Mouse (Mus musculus): ENCODE results near the gene Haspin. TPM values are rescaled to one million over a fixed set of nuclear protein-coding genes. Genes with fewer than 3 reads are reported as not detected.
A peak's percentile ranks its signal among the peaks of the same experiment; 100 is the strongest.

The Haspin gene
- total RNA-seq, 2 experiments from 2014 or later, result 0.21 to 0.25 TPM

DNA sequence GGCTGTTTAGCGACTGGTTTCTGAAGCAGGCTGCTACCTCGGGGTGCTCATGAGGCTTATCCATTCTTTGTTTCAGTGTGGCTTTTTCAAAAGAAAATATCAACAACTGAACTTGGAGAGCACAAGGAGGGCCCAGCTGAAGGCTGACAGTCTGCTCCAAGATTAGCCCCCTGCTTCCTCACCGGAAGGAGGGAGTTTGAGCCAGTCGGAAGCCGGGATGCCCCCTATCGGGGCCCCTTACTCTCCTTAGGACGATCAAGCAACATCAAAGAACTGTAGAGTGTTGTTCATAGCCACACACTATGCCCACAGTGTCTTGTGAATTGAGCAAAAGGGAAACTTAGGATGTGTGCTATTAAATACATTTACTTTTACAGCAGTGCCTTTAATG is 8.9 kb upstream of the Haspin start:
- DNase-seq (ENCODE audit: low spot score in 2 of 2), result no peak
- intact Hi-C loops (cut with DNase I), result no loop called here

DNA sequence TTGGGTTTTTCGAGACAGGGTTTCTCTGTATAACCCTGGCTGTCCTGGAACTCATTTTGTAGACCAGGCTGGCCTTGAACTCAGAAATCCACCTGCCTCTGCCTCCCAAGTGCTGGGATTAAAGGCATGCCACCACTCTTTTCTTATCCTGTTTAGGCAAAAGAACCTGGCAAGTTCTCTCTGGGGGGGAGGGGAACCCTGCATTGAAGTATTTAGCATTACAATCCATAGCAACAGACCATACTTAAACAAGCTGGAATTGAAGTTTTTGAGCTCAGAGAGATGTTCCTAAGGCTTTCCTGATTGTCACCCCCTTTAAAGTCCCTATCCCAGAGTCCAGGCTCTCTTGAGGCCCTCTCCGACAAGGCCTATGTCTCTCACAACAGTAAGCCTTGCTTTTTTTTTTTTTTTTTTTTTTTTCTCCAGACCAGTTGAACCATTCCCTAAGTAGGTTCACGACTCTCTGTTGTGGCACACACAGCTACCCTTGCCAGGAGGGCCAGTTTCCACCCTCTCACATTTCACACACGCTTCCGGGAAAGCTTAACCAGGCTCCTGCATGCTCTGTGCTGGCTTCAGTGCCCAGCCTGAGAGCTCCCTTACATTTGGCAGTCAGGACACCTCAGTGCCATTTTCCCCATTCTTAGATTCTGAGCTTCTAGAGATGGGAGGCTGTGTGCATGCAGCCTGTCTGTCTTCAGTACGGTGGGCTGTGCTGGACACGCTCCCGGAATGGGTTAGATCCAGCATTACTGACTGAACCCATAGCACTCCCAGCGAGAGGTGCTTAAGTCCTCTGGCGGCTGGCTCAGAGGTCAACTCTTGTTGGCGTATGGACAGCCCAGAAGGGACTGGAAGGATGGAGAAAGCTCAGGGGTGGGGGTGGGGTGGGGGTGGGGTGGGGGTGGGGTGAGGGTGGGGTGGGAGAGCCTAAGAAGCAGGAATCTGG is 8.2 kb upstream of the Haspin start:
- intact Hi-C loops (cut with DNase I), result no loop called here
- DNase-seq (ENCODE audit: low spot score in 2 of 2), result no peak

GRCm38 (mm10) chr11:73144261-73144681 is 6.2 kb upstream of the Haspin start:
- no peak for DNase-seq (ENCODE audit: low spot score in 2 of 2)
- intact Hi-C loops (cut with DNase I), result no loop called here

- intact Hi-C loops (cut with DNase I), result loop anchor here (5.0 kb wide), 1 partner anchor 145 kb away; no protein-coding TSS in a partner anchor
- no peak for DNase-seq (ENCODE audit: low spot score in 2 of 2)
Measured at GRCm38 (mm10) chr11:73137116-73137515, 978 bp downstream of the Haspin start.

- intact Hi-C loops (cut with DNase I), result loop anchor here (5.0 kb wide), 1 partner anchor 146 kb away; no protein-coding TSS in a partner anchor
Measured at GRCm38 (mm10) chr11:73136587-73136986, 1.5 kb downstream of the Haspin start.

GRCm38 (mm10) chr11:73134222-73134621 is 3.9 kb downstream of the Haspin start:
- intact Hi-C loops (cut with DNase I), result no loop called here
- DNase-seq (ENCODE audit: low spot score in 2 of 2), result no peak

More at GRCm38 (mm10) chr11:73136587-73136986, 1.5 kb downstream of the Haspin start:
- DNase-seq (ENCODE audit: low spot score in 2 of 2), result no peak

GRCm38 (mm10) chr11:73132999-73133398 is 5.1 kb downstream of the Haspin start:
- intact Hi-C loops (cut with DNase I), result no loop called here
- DNase-seq (ENCODE audit: low spot score in 2 of 2), result no peak

DNA sequence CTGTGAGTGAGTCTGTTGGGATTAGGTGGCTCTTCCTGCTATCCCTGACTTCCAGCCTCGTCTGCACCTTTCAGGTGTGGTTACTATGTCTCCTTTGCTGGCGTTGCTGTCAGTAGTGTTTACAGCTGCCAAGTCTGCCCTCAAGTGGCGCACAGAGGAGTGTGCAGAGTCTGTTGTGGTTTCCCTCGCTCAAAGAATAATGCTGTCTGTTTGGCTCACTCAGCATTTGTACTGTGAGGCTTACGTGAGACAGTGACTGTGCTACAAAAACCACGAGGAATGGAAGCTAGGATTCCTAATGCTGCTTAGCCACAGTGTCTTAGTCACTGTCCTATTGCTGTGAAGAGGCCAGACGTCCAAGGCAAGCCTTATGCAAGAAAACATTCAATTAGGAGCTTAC is 7.1 kb downstream of the Haspin start:
- DNase-seq (ENCODE audit: low spot score in 2 of 2), result peak; percentile 18 to 28
- intact Hi-C loops (cut with DNase I), result no loop called here

- intact Hi-C loops (cut with DNase I), result no loop called here
- DNase-seq (ENCODE audit: low spot score in 2 of 2), result no peak
Measured at GRCm38 (mm10) chr11:73126495-73126894, 11.6 kb downstream of the Haspin start.

DNA sequence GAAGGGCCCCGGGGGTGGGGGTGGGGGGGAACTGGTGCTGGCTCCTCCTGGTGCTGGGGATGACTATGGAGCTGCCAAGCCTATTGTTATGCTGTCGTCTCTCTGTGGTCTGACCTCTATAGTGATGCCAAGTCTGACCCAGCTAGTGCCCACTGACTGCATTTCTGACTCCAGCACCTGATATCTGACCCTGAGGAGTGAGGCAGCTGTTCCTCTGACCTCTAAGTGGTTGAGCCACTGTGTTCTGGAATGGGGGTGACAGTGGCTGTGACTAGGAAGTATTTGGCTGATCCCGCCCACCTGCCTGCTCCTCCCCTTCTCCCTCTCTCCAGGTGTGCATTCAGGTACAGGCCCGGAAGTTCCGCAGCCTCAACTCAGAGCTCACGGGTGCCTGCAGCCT is 26.7 kb downstream of the Haspin start:
- DNase-seq (ENCODE audit: low spot score in 2 of 2), result no peak
- intact Hi-C loops (cut with DNase I), result no loop called here

- intact Hi-C loops (cut with DNase I), result no loop called here
- DNase-seq (ENCODE audit: low spot score in 2 of 2), result no peak
Measured at GRCm38 (mm10) chr11:73109941-73110340, 28.2 kb downstream of the Haspin start.

DNA sequence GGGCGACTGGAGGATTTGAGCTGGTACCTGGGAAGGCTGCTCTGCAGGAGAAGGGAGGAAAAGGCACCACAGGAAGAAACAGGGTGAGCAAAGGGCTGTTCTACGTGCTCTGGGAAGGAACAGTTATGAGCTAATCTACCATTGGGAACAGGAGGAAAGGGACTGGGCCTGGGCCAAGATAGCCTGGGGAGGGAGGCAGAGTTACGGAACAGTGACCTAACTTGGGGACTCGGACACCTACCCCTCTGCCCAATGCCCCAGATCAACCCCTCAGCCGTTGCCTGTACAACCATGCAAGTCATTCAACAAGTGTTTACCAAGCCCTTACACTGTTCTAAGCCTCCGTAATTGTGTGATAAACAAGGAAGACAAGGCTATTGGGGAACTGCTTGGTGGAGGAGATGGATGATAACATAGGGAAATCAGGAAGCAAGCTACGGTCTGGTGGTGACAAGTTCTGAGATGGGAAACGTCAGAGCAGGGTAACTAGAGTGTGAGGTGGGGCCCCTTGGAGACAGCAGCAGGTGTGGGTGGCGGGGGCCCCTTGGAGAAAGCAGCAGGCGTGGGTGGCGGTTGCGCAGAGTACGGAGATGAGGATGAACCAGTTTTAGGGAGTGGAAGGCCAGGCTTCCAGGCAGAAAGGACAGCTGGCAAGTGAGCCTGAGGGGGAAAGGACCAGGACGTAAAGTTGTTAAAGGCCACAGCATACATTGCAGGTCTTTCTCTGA is 29.0 kb downstream of the Haspin start:
- no peak for DNase-seq (ENCODE audit: low spot score in 2 of 2)
- intact Hi-C loops (cut with DNase I), result no loop called here

DNA sequence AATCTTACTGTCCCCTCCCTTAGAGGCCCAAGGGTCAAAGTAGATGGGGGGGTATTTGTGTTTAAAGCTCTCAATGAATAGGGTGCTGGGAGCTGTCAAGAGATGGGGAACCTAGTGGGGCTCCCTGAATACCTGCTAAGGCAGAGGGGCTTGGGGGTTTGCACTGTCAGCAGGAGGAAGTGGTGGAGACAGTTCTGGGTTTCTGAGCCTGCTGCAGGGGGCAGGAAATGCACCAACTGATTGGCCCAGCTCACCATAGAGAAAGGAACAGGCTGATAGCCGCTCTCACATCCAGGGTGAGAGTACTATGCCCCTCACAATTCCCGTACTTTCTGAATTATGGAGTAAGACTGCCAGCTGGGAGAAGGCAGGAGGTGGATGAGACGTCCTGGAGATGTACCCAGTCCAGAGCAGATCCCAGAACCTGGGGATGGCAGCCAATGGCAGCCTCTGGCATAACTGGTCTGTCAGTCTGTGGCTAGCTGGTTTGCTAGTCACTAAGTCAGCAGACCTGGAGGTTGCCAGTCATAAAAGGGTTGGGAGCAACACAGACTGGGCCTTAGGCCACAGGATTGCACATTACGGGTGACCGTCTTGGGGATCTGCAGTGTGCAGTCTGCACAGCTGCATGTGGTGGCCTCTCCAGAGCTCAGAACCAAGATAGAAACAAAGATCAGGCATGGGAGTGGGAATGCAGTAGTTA is 29.7 kb downstream of the Haspin start:
- intact Hi-C loops (cut with DNase I), result no loop called here
- peak in 1 of 2 experiments; percentile 33 for DNase-seq (ENCODE audit: low spot score in 2 of 2)

GRCm38 (mm10) chr11:73107358-73107757 is 30.7 kb downstream of the Haspin start:
- DNase-seq (ENCODE audit: low spot score in 2 of 2), result peak; percentile 43 to 76
- intact Hi-C loops (cut with DNase I), result loop anchor here (1.0 kb wide), 1 partner anchor 36 kb away; no protein-coding TSS in a partner anchor

GRCm38 (mm10) chr11:73105246-73105645 is 32.8 kb downstream of the Haspin start:
- DNase-seq (ENCODE audit: low spot score in 2 of 2), result no peak
- intact Hi-C loops (cut with DNase I), result no loop called here

- intact Hi-C loops (cut with DNase I), result no loop called here
- no peak for DNase-seq (ENCODE audit: low spot score in 2 of 2)
Measured at GRCm38 (mm10) chr11:73101308-73101707, 36.8 kb downstream of the Haspin start.

DNA sequence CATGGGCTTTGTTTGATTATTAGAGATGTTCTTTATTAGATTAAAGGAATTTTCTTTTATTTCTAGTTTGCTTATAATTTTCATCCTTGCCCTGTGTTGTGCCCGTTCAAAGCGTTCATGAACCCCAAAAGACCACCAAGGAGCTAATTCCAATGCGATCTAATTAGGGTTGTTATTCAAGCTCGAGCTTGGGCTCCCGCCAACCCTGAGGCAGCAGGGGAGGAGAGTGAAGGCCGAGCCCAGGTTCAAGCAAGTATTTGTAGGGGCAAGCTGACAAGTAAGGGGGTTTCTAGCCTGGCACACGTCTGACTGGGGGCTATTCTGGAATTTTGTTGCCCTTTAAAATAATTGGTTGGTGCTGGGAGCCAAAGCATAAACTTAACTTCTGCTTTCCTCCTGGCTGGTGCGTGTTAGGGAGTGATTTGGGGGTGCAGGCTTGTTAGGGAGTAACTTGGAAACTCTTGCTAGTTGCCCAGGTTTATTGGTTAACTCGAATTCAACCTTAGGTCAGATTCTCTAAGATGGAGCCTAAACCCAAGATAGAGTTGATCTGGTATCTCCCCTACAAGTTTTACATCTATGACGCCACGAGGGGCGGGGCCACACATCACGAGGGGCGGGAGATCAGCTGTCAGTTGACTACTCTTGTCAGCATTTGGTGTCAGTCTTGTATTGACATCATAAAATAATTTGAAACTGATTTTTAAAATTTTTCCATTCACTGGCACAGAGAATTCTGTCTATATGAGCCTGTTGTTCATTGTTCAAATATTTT is 37.9 kb downstream of the Haspin start:
- intact Hi-C loops (cut with DNase I), result no loop called here
- DNase-seq (ENCODE audit: low spot score in 2 of 2), result no peak

- DNase-seq (ENCODE audit: low spot score in 2 of 2), result no peak
- intact Hi-C loops (cut with DNase I), result no loop called here
Measured at GRCm38 (mm10) chr11:73098860-73099259, 39.2 kb downstream of the Haspin start.
